Mouse (Mus musculus): ENCODE data around the gene Dclre1a. TPM values are rescaled to one million over a fixed set of nuclear protein-coding genes. Genes with fewer than 3 reads are reported as not detected.

Gene Dclre1a
- total and polyA plus RNA-seq, 3 experiments, result 28.7 to 142 (median 36.0) TPM

DNA sequence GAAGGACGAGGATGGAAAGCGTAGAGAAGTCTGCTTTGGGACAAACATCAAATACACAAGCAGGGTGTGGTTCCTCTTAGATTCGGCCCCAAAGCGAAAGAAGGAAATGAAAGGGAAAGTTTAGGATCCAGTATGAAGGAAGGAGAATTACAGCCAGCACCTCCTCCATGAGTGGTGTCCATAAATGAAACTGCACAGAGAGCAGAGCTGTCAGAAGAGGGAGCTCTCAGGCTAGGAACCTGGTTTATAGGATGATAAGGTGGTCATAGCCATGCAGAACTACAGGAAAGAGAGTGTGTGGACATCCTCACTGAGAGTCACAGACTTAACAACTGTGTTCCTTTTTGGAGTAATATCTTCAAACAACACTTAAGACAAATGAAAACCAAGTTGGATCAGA is 18.0 kb upstream of the Dclre1a start:
- no peaks in the 10 kb centered on the region for H3K9me3 ChIP-seq (replicated peaks; ENCODE audit: insufficient read depth, low read length)
- no peaks in the 10 kb centered on the region for H3K27me3 ChIP-seq (ENCODE audit: control insufficient read depth in 1 of 2, insufficient read depth in 2 of 2, low read length in 2 of 2)
- H3K9ac ChIP-seq (ENCODE audit: control insufficient read depth, low read depth, low read length, poor library complexity, severe bottlenecking), result no peak overlapping the region
- TF ChIP-seq ELF1 (IDR thresholded peaks at IDR 0.05; ENCODE audit: low read depth, low read length) (no peak), GABPA (IDR thresholded peaks at IDR 0.05; ENCODE audit: low read depth, low read length) (no peak), BHLHE40 (IDR thresholded peaks at IDR 0.05; ENCODE audit: borderline replicate concordance, low read depth, low read length) (no peak), TBP (IDR thresholded peaks at IDR 0.05; ENCODE audit: low read depth, low read length) (no peak), ZMIZ1 (IDR thresholded peaks at IDR 0.05; ENCODE audit: low read depth, low read length) (no peak), NELFE (IDR thresholded peaks at IDR 0.05; ENCODE audit: low read depth, low read length) (no peak), SIN3A (IDR thresholded peaks at IDR 0.05; ENCODE audit: low read length) (no peak), USF2 (IDR thresholded peaks at IDR 0.05; ENCODE audit: borderline replicate concordance in 1 of 2, insufficient read depth in 1 of 2, low read depth in 1 of 2, low read length in 2 of 2) (no peak), MXI1 (IDR thresholded peaks at IDR 0.05; ENCODE audit: low read depth, low read length) (no peak), ZNF384 (IDR thresholded peaks at IDR 0.05; ENCODE audit: low read depth, low read length) (no peak), EP300 (IDR thresholded peaks at IDR 0.05; ENCODE audit: low read depth in 1 of 2, low read length in 2 of 2) (no peak), POLR2AphosphoS5 (IDR thresholded peaks at IDR 0.05; ENCODE audit: borderline replicate concordance, low read depth, low read length) (no peak), MEF2A (IDR thresholded peaks at IDR 0.05; ENCODE audit: extremely low read depth, insufficient replicate concordance, low read depth, low read length, poor library complexity, severe bottlenecking) (no peak), RAD21 (IDR thresholded peaks at IDR 0.05; ENCODE audit: low read depth, low read length) (peak; percentile 57), TCF12 (IDR thresholded peaks at IDR 0.05; ENCODE audit: low read depth, low read length) (no peak), MAFK (IDR thresholded peaks at IDR 0.05; ENCODE audit: borderline replicate concordance, low read depth, low read length) (no peak), E2F4 (IDR thresholded peaks at IDR 0.05; ENCODE audit: borderline replicate concordance, low read depth, low read length) (no peak), ZKSCAN1 (IDR thresholded peaks at IDR 0.05; ENCODE audit: low read depth, low read length) (no peak), MYC (IDR thresholded peaks at IDR 0.05; ENCODE audit: low read depth, low read length) (no peak), CTCF (IDR thresholded peaks at IDR 0.05 in 2 of 3, conservative IDR thresholded peaks at IDR 0.05 in 1 of 3; ENCODE audit: control insufficient read depth in 1 of 3, insufficient read depth in 1 of 3, low read depth in 2 of 3, low read length in 3 of 3, poor library complexity in 1 of 3, severe bottlenecking in 1 of 3) (peak; percentile 36 to 76 (median 39)), MAZ (IDR thresholded peaks at IDR 0.05; ENCODE audit: low read depth, low read length) (no peak), CHD1 (IDR thresholded peaks at IDR 0.05; ENCODE audit: low read depth, low read length) (no peak), ZC3H11A (IDR thresholded peaks at IDR 0.05; ENCODE audit: low read depth, low read length) (peak; percentile 45), CHD2 (IDR thresholded peaks at IDR 0.05; ENCODE audit: low read length) (no peak), KAT2A (conservative IDR thresholded peaks at IDR 0.05; ENCODE audit: low read depth, low read length) (no peak), SMC3 (IDR thresholded peaks at IDR 0.05; ENCODE audit: low read depth, low read length) (peak; percentile 61), TAL1 (IDR thresholded peaks at IDR 0.05; ENCODE audit: low read length) (no peak), POLR2AphosphoS2 (IDR thresholded peaks at IDR 0.05; ENCODE audit: low read length) (no peak)
- no peak overlapping the region for H3K27ac ChIP-seq (ENCODE audit: control insufficient read depth, low read depth, low read length)
- H3K4me3 ChIP-seq (ENCODE audit: control insufficient read depth in 1 of 2, insufficient read depth in 1 of 2, low read depth in 2 of 2, low read length in 2 of 2), result no peak overlapping the region
- H3K4me1 ChIP-seq (ENCODE audit: control insufficient read depth in 1 of 2, insufficient read depth in 2 of 2, low read length in 2 of 2), result peaks cover 7 to 15% of the 10 kb centered on the region in 2 experiments
- peak; percentile 58 for DNase-seq (ENCODE audit: low read depth, low spot score)
- H3K79me2 ChIP-seq (ENCODE audit: control insufficient read depth, insufficient read depth, low read length, poor library complexity), result peaks cover 39% of the 10 kb centered on the region
- peaks cover 14 to 29% of the 10 kb centered on the region in 2 experiments for H3K36me3 ChIP-seq (ENCODE audit: control insufficient read depth in 1 of 2, insufficient read depth in 2 of 2, low read length in 2 of 2)
